Mouse (Mus musculus) gastrocnemius, postnatal 25 days (tissue): Measurements from ENCODE around the gene Vps9d1. TPM values are rescaled to one million over a fixed set of nuclear protein-coding genes. Genes with fewer than 3 reads are reported as not detected.
"Not testable (repeated sequence)": the region's sequence is repeated elsewhere in the genome, so short reads cannot be mapped to it uniquely, and the experiment has no call there.

Source experiments
- DNase-seq: peaks from one replicate; pipeline ENCODE4 v3.0.0; 2022
- long read RNA-seq, 2 experiments: library from polyadenylated mRNA; stranded (forward); transcript quantifications; one replicate each; pipeline ENCODE4 v2.0.0; 2021
- total RNA-seq, 2 experiments: library from RNA; stranded (reverse); gene quantifications; 1 replicate in 1 of 2; 2 replicates in 1 of 2; pipeline ENCODE4 v1.2.3; 2021

Gene Vps9d1
- 10 to 100 TPM; 12.2 to 13.7 TPM for total RNA-seq
- long read RNA-seq, experiment 1, partial matches to known transcripts, result 1 of 12 reads
- long read RNA-seq, experiment 1, other reads (novel, unspliced or antisense), result 8 of 12 reads
- long read RNA-seq, experiment 2, transcript Vps9d1-203 (15 exons, 2,952 nt), result major isoform, 5 of 14 reads
- long read RNA-seq, experiment 2, partial matches to known transcripts, result 1 of 14 reads
- long read RNA-seq, experiment 2, other reads (novel, unspliced or antisense), result 8 of 14 reads

- peak; percentile 86 for DNase-seq
These were observed at the start of gene Vps9d1, which contains the start of gene Zfp276 for GRCm38 (mm10) chr8:123254099-123254885. Gene Vps9d1, minus strand, starts transcription at chr8:123254348. Gene Zfp276, plus strand, starts transcription at chr8:123254195.

GRCm38 (mm10) chr8:123298301-123298700 is 44.2 kb upstream of the Vps9d1 start:
- no peak for DNase-seq

- no peak for DNase-seq
These were observed 38.6 kb upstream of the Vps9d1 start for GRCm38 (mm10) chr8:123292785-123293184.

- DNase-seq, result no peak
These were observed 38.1 kb upstream of the Vps9d1 start for GRCm38 (mm10) chr8:123292281-123292680.

GRCm38 (mm10) chr8:123291716-123292115 is 37.6 kb upstream of the Vps9d1 start:
- no peak for DNase-seq

- DNase-seq, result no peak
These were observed 36.5 kb upstream of the Vps9d1 start for GRCm38 (mm10) chr8:123290679-123291078.

DNA sequence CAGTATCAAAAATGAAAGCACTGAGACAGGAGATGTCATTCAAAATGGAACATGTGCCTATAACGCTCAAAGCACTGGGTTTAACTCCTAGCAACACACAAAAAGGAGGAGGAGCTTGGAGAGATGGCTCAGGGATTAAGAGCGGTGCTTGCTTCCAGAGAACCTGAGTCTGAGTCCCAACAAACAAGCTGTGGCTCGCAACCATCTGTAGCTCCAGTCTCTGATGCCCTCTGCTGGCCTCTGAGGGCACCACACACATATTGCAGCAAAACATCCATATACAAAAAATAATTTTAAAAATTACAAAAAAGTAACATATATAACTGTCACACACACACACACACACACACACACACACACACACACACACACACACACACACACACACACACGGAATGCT is 36.0 kb upstream of the Vps9d1 start:
- DNase-seq, result no peak

DNA sequence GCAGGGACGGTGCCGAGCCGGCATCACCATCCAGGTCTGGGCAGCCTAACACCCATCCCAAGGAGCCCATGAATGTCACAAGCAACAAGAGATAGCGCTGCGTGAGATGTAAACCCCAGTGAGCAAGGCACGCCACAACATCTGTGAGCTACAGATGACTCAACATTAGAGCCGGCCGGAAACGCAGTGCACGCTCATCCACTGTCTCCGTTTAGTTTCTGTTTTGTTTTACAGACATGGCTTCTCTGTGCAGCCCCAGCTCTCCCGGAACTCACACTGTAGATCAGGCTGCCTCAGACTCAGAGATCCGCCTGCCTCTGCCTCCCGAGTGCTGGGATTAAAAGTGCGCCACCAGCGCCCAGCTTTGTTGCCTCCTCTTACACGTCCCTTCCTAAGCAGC is 33.2 kb upstream of the Vps9d1 start:
- no peak for DNase-seq

- no peak for DNase-seq
These were observed 30.3 kb upstream of the Vps9d1 start for GRCm38 (mm10) chr8:123284493-123284892.

- no peak for DNase-seq
These were observed 29.8 kb upstream of the Vps9d1 start for GRCm38 (mm10) chr8:123283991-123284390.

DNA sequence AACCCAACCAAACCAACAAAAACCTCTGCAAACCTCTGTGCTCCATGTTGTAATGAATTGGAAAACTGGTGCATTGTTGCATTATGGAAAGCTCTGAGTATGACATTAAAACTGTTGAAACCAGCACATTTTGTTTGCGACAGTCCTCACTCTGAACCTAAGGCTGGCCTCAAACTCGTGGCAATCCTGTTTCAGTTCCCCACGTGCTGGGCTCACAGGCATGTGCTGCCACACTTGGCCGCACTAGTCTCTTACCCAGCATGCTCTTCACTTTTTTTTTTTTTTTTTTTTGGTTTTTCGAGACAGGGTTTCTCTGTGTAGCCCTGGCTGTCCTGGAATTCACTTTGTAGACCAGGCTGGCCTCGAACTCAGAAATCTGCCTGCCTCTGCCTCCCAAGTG is 28.8 kb upstream of the Vps9d1 start:
- DNase-seq, result not testable (repeated sequence)

- DNase-seq, result no peak
These were observed 26.4 kb upstream of the Vps9d1 start for GRCm38 (mm10) chr8:123280302-123281094.

DNA sequence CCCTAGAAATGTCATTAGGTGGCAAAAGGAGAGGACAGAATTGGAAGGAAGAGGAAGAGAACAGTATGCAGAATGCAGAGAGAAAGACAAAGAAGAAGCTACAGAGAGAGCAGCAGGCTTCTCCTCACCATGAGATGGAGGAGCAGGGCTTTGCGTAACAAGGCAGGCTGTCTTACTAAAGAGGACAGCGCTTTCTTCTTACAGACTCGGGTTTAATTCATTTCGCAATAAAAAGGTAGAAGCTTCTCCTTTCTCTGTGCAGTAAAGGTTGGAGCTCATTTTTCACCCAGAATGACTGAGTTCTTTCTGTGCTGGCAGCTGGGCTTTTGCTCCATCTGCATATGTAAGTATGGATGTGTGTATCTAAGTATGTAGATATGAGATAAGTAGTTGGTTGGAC is 25.7 kb upstream of the Vps9d1 start:
- no peak for DNase-seq

- no peak for DNase-seq
These were observed 24.3 kb upstream of the Vps9d1 start for GRCm38 (mm10) chr8:123278445-123278844.

GRCm38 (mm10) chr8:123275096-123275495 is 20.9 kb upstream of the Vps9d1 start:
- DNase-seq, result no peak

DNA sequence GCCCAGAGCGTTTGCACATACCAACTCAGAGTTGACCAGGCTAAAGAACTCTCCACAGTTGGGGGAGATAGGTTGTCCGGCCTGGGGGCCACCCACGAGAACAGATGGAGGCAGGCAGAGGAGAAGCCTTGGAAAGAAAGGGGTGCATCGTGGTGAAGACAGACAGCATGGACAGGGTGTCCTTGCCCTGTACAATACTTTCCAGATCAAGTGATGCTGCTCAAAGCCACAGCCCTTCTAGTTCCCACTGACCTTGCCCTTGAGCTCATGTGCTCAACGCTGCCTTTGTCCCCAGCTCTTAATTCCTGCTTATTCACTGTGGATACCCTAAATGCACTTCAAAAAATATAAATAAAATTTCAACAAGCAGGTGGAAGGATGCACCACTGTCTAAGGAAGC is 20.3 kb upstream of the Vps9d1 start:
- DNase-seq, result no peak

GRCm38 (mm10) chr8:123271901-123272300 is 17.8 kb upstream of the Vps9d1 start:
- no peak for DNase-seq

DNA sequence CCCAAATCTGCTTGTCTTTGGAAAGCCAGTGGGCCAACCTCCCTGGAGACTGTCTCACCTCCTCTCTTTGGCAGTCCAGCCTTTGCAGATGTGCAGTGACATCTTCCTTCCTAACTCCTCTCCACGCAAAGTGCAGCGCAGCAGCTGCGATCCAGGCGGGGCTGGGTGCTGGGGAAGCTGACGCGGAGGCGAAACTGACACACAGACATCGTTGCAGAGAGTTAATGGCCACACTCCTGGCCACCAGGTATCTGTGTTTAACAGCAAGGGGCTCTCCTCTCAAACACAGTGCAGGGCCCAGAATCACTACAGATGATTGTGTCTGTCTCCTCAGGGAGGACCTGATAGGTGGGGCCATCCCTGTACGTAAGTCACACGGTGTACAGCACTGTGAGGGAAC is 17.0 kb upstream of the Vps9d1 start:
- DNase-seq, result no peak

GRCm38 (mm10) chr8:123267926-123268656 is 13.9 kb upstream of the Vps9d1 start:
- DNase-seq, result no peak

DNA sequence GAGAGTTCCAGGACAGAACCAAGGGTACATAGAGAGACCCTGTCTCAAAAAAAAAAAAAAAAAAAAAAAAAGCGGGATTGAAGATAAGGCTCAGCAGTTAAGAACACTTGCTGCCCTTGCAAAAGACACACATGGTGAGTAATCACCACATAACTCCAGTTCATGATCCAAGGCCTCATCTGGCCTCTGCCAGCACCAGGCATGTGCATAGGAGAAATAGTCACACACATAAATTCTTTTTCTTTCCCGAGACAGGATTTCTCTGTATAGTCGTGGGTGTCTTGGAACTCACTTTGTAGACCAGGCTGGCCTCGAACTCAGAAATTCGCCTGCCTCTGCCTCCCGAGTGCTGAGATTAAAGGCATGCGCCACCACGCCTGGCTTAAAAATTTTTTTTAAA is 3.4 kb upstream of the Vps9d1 start:
- not testable (repeated sequence) for DNase-seq

- no peak for DNase-seq
These were observed 3.0 kb upstream of the Vps9d1 start for GRCm38 (mm10) chr8:123257114-123257513.

GRCm38 (mm10) chr8:123255170-123255569 is 1.0 kb upstream of the Vps9d1 start:
- DNase-seq, result no peak
